Mouse (Mus musculus) heart, postnatal 0 days (tissue): ENCODE measurements at regions not wholly inside any gene's neighbourhood (a gene's known extent, or its start where the extent isn't known, plus 50 kb on each side); places are given as distances from the start of the nearest gene placed in this dataset.
A peak's percentile ranks its signal among the peaks of the same experiment; 100 is the strongest.

Source experiments
- ATAC-seq: fragments of 200-750 bp; cut with Nextera tagmentation; 2 replicates; pipeline ENCODE4 v1.8.0; 2017; ENCODE audit warnings: low read depth, moderate number of reproducible peaks, moderate library complexity; ENCODE audit not compliant: insufficient read depth
- DNase-seq: peaks from one replicate; pipeline ENCODE4 v3.0.0-alpha.2; 2016; ENCODE audit warnings: low spot score
- H3K27ac ChIP-seq: fragments of 300-500 bp; sonication (generic); 2 replicates; pipeline ENCODE4 v1.5.1; 2014; ENCODE audit warnings: low read depth, mild to moderate bottlenecking
- H3K27me3 ChIP-seq: fragments of 300-500 bp; sonication (generic); 2 replicates; pipeline ENCODE4 v1.6.1; 2014; ENCODE audit warnings: low read length, mixed read lengths; ENCODE audit not compliant: control insufficient read depth, insufficient read depth
- H3K36me3 ChIP-seq: fragments of 300-500 bp; sonication (generic); replicated peaks from 2 replicates; pipeline ENCODE4 v1.6.1; 2014; ENCODE audit warnings: low read length, mixed read lengths; ENCODE audit not compliant: control insufficient read depth, insufficient read depth
- H3K4me1 ChIP-seq: fragments of 300-500 bp; sonication (generic); 2 replicates; pipeline ENCODE4 v1.6.1; 2014; ENCODE audit warnings: antibody characterized with exemption; ENCODE audit not compliant: control insufficient read depth, insufficient read depth
- H3K4me2 ChIP-seq: fragments of 300-500 bp; sonication (generic); 2 replicates; pipeline ENCODE4 v1.6.1; 2014; ENCODE audit warnings: low read depth, mild to moderate bottlenecking, low read length, moderate library complexity
- H3K4me3 ChIP-seq: fragments of 300-500 bp; sonication (generic); 2 replicates; pipeline ENCODE4 v1.5.1; 2014; ENCODE audit warnings: low read depth, low read length
- H3K9ac ChIP-seq: fragments of 300-500 bp; sonication (generic); replicated peaks from 2 replicates; pipeline ENCODE4 v1.6.1; 2014; ENCODE audit warnings: low read depth, low read length, mixed read lengths
- H3K9me3 ChIP-seq: fragments of 300-500 bp; sonication (generic); replicated peaks from 2 replicates; pipeline ENCODE4 v1.6.1; 2016; ENCODE audit warnings: low read length; ENCODE audit not compliant: control insufficient read depth
- CTCF ChIP-seq: IDR thresholded peaks from 2 replicates; pipeline ENCODE4 v1.5.1; 2016; ENCODE audit warnings: antibody characterized with exemption, control low read depth, low read depth
- EP300 ChIP-seq: IDR thresholded peaks from 2 replicates; pipeline ENCODE4 v1.6.1; 2016; ENCODE audit warnings: antibody characterized with exemption, low read depth
- WGBS: fragments of 180-500 bp; shearing (Covaris S2); extraction: QIAGEN DNeasy Blood & Tissue Kit; methylation state at CpG from one replicate; pipeline ENCODE4 v1.1.7; 2014; 5-methylcytosine and 5-hydroxymethylcytosine counted together

DNA sequence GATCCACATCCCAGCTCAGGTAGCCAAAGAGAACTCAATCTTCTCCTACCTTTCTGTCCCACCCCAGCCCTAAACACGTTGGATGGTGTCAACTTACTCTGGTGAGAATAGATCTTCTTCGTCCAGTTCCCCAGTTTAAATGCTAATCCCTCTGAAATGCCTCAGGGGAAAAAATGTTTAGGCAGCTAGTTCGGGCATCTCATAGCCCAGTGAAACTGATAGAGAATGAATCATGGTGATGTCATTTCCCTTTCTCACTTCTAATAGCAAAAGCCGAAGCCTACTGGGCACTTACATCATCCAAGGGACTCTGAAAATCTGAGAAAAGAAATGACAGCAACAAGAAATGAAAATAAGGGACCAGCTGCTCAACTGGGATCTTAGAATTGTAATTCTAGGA is 154.9 kb downstream of the Qdpr start:
- peak; percentile 11 for DNase-seq
- Histone ChIP-seq H3K4me2 (peak overlapping the region; percentile 8; the same call in 1 of the 2 replicates), H3K4me1 (no peaks in the 10 kb centered on the region), H3K9ac (no peak overlapping the region), H3K27me3 (no peaks in the 10 kb centered on the region), H3K4me3 (no peak overlapping the region), H3K36me3 (no peaks in the 10 kb centered on the region), H3K9me3 (no peaks in the 10 kb centered on the region), H3K27ac (0 out of 2 replicates have a peak overlapping the region, but pooled peaks have one; percentile 23)
- no peak for ATAC-seq
- WGBS: 46% methylated on average over 4 of the region's 4 CpGs
- TF ChIP-seq CTCF (no peak), EP300 (no peak)

DNA sequence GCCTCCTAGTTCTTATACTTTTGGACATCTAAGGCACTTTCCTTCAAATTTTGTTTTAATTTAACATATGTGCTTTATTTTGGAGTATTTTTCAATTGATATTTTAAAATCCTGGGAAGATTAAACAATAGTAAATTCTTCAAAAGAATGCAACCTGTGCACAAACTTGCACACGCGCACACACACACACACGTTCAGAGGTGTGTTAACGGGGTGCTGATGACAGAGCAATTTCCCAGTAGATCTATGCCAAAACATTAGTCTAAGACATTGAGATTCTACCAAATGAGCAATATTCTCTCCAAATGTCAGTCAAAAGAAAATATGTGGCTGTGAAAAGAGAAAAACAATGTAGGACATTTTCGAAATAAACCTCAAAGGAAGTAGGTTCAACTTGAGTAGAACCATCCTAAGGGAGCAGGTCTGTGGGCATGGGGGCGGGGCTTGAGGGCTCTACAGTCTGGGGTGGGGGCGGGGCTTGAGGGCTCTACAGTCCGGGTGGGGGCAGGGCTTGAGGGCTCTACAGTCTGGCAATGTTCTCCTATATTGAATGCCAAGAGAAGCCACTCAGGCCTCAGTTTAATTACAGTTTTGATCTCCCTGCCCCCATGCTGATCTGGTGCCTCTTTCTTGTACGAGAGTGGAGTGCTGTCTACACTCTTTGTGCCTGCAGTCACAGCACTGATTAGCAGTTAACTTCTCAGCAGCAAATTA is 157.0 kb downstream of the Qdpr start:
- Histone ChIP-seq H3K36me3 (no peaks in the 10 kb centered on the region), H3K27ac (peak overlapping the region; percentile 70), H3K4me3 (no peak overlapping the region), H3K9me3 (no peaks in the 10 kb centered on the region), H3K4me1 (no peaks in the 10 kb centered on the region), H3K9ac (no peak overlapping the region), H3K4me2 (no peak overlapping the region), H3K27me3 (no peaks in the 10 kb centered on the region)
- no peak for TF ChIP-seq EP300
- TF ChIP-seq CTCF: no peak
- ATAC-seq (no peak), DNase-seq (no peak)
- 53% methylated on average over 9 of the region's 9 CpGs for WGBS

GRCm38 (mm10) chr5:45292383-45292782 is 157.7 kb downstream of the Qdpr start:
- peak overlapping the region; percentile 70 for H3K27ac ChIP-seq
- DNase-seq (peak; percentile 62), ATAC-seq (peak; percentile 87)
- H3K9ac ChIP-seq: no peak overlapping the region
- H3K36me3 ChIP-seq: no peaks in the 10 kb centered on the region
- 43% methylated on average over 1 of the region's 1 CpGs for WGBS
- peak; percentile 96 for TF ChIP-seq EP300
- no peak for TF ChIP-seq CTCF
- no peak overlapping the region for H3K4me3 ChIP-seq
- H3K4me2 ChIP-seq: no peak overlapping the region
- H3K9me3 ChIP-seq: no peaks in the 10 kb centered on the region
- no peaks in the 10 kb centered on the region for H3K4me1 ChIP-seq
- H3K27me3 ChIP-seq: no peaks in the 10 kb centered on the region

- Histone ChIP-seq H3K4me2 (no peak overlapping the region), H3K27ac (0 out of 2 replicates have a peak overlapping the region, but pooled peaks have one; percentile 7), H3K27me3 (no peaks in the 10 kb centered on the region), H3K9ac (no peak overlapping the region), H3K4me3 (no peak overlapping the region), H3K4me1 (no peaks in the 10 kb centered on the region), H3K36me3 (no peaks in the 10 kb centered on the region), H3K9me3 (no peaks in the 10 kb centered on the region)
- 97% methylated on average over 1 of the region's 1 CpGs for WGBS
- no peak for DNase-seq
- TF ChIP-seq EP300: no peak
- no peak for TF ChIP-seq CTCF
- ATAC-seq: no peak
Observed at GRCm38 (mm10) chr5:45291752-45292151, 158.3 kb downstream of the Qdpr start.

DNA sequence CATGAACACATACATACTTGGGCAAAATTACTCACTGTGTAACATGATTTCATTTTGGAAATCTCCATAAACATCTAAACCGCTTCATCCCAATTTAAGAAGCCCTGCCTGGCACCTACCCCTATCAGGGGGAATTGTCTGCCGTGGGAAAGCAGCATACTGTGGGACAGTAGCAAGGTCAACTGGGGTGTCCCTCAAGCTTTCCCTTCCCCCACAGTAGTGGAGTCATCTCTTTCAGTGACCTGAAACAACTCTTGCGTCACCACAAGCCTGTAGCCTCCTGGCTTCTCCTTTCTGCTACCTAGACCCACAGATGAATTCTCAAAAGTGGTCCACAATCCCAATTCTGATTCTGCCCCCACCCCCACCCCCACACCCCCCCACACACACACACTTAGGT is 158.8 kb downstream of the Qdpr start:
- H3K27me3 ChIP-seq: no peaks in the 10 kb centered on the region
- H3K36me3 ChIP-seq: no peaks in the 10 kb centered on the region
- no peaks in the 10 kb centered on the region for H3K9me3 ChIP-seq
- no peak for TF ChIP-seq CTCF
- no peak for TF ChIP-seq EP300
- ATAC-seq (no peak), DNase-seq (no peak)
- H3K4me1 ChIP-seq: no peaks in the 10 kb centered on the region
- no peak overlapping the region for H3K9ac ChIP-seq
- 0 out of 2 replicates have a peak overlapping the region, but pooled peaks have one; percentile 7 for H3K27ac ChIP-seq
- no peak overlapping the region for H3K4me2 ChIP-seq
- H3K4me3 ChIP-seq: no peak overlapping the region
- 82% methylated on average over 3 of the region's 3 CpGs for WGBS

DNA sequence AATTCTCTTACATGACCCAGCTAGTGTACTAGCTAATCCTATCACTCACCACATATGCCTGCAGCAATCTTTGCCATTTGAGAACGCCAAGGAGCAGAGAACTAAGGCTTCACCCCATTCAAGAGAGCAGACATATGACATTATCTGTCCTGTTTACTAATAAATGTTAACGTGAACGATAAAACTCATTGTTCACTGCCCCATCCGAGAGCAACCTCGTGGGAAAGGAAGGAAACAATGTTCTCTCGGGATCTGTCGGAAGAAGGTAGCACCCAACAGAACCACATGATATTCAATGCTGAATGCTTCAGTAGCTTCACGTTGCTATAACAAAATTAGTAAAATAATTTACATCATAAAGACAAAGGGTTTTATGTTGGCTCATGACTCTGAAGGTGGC is 163.6 kb downstream of the Qdpr start:
- H3K9ac ChIP-seq: no peak overlapping the region
- H3K9me3 ChIP-seq: no peaks in the 10 kb centered on the region
- 64% methylated on average over 8 of the region's 8 CpGs for WGBS
- H3K36me3 ChIP-seq: no peaks in the 10 kb centered on the region
- DNase-seq (no peak), ATAC-seq (no peak)
- TF ChIP-seq EP300: no peak
- TF ChIP-seq CTCF: no peak
- no peaks in the 10 kb centered on the region for H3K27me3 ChIP-seq
- H3K27ac ChIP-seq: no peak overlapping the region
- H3K4me3 ChIP-seq: no peak overlapping the region
- no peaks in the 10 kb centered on the region for H3K4me1 ChIP-seq
- no peak overlapping the region for H3K4me2 ChIP-seq
